ENCODE assay signal across 8 mouse cellular contexts in the genomic region with DNA sequence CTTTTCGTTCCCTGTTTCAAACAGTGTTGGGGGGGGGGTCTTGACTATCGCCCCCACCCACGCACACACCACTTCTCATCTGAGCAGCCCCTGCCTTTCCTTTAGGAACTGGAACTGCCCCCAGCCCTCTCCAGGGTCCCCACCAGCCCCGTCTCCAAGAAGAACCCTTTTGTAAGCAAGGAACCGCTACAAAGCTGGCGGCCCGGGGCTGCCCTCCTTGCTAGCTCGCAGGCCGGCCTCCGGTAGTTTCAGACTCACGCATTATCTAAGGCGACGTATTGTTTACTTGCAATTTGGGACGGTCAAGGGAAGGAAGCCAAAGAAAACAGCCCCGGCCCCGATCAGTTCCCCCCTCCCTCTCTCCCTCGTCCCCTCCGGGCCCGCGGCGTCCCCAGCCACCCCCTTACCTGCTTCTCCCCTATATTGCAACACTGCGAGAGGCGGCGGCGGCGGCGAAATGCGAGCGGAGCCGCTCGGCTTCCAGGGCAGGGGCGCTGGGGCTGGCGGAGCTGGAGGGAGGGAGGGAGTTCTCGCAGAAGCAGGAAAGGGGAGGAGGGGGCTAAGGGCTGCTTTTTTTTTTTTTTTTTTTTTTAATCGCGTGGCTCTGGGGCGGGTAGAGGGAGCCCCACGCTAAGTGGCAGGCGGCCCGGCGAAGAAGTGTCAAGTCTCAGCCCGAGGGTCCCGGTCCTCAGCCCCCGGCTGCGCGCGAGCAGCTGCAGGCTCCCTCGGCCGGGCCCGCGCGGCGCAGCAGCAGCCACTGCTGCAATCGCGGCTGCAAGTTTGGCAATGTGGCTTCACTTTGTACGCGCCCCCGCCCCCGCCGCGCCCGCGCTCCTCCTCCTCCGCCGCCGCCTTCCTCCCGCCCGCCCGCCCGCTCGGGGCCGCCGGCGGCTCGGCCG. TPM values are rescaled to one million over a fixed set of nuclear protein-coding genes. Genes with fewer than 3 reads are reported as not detected.
A peak's percentile ranks its signal among the peaks of the same experiment; 100 is the strongest.
DNase-seq lines count a peak whose midpoint lies in the region; ATAC-seq and TF ChIP-seq lines count a peak whose summit lies in the region.

A gene (minus strand): TSS at position 808 of the 899 bp plus-strand sequence.

- peak; percentile 64 for ATAC-seq in heart, embryonic 13.5 days (ENCODE audit: extremely low read depth, insufficient number of reproducible peaks, low FRiP score, low TSS enrichment)
- ATAC-seq in kidney, postnatal 0 days (replicated peaks; ENCODE audit: low FRiP score, low read depth): peak; percentile 75
- peak; percentile 74 for ATAC-seq in liver, embryonic 14.5 days (ENCODE audit: insufficient read depth)

- H3K9me3 ChIP-seq in erythroblast, embryonic 14.5 days (ENCODE audit: control insufficient read depth, low read length): no peaks in the 10 kb centered on the region
- no peaks in the 10 kb centered on the region for H3K9me3 ChIP-seq in heart, embryonic 13.5 days
- no peaks in the 10 kb centered on the region for H3K9me3 ChIP-seq in kidney, postnatal 0 days (replicated peaks; ENCODE audit: low read length)
- no peaks in the 10 kb centered on the region for H3K9me3 ChIP-seq in liver, embryonic 14.5 days (ENCODE audit: control insufficient read depth, low read length)

- no peak for TF ChIP-seq CTCF in bone marrow macrophage, adult 2 months (IDR thresholded peaks at IDR 0.05; ENCODE audit: low read depth, low read length)
- TF ChIP-seq CTCF in kidney, postnatal 0 days (IDR thresholded peaks at IDR 0.05; ENCODE audit: low read depth): no peak
- no peak for TF ChIP-seq CTCF in liver, embryonic 14.5 days (IDR thresholded peaks at IDR 0.05; ENCODE audit: low read depth)
- no peak for TF ChIP-seq CTCF in testis, adult 2 months (IDR thresholded peaks at IDR 0.05; ENCODE audit: control insufficient read depth, insufficient read depth, insufficient replicate concordance, low read depth, low read length)

- H3K4me2 ChIP-seq in heart, embryonic 13.5 days: peak within 1 kb of the TSS; percentile 97
- H3K4me2 ChIP-seq in kidney, postnatal 0 days (ENCODE audit: low read length): peak within 1 kb of the TSS; percentile 93
- H3K4me2 ChIP-seq in liver, embryonic 14.5 days (ENCODE audit: low read depth): peak within 1 kb of the TSS; percentile 96

- peaks cover 14% of the 10 kb centered on the region for H3K4me1 ChIP-seq in bone marrow macrophage, adult 2 months (ENCODE audit: control insufficient read depth, insufficient read depth, low read length)
- peaks cover 57% of the 10 kb centered on the region for H3K4me1 ChIP-seq in erythroblast, embryonic 14.5 days (ENCODE audit: control insufficient read depth)
- peaks cover 27% of the 10 kb centered on the region for H3K4me1 ChIP-seq in heart, embryonic 13.5 days
- H3K4me1 ChIP-seq in kidney, postnatal 0 days (replicated peaks; ENCODE audit: insufficient read depth, low read length): peaks cover 3% of the 10 kb centered on the region; the same call in 1 of the 2 replicates
- peaks cover 15 to 21% of the 10 kb centered on the region in 2 experiments for H3K4me1 ChIP-seq in liver, embryonic 14.5 days (replicated peaks; ENCODE audit: control insufficient read depth in 2 of 2, insufficient read depth in 2 of 2, low read length in 1 of 2)
- peaks cover 7% of the 10 kb centered on the region for H3K4me1 ChIP-seq in testis, adult 2 months (ENCODE audit: control insufficient read depth, insufficient read depth, low read length)

- TF ChIP-seq POLR2A in bone marrow macrophage, adult 2 months (IDR thresholded peaks at IDR 0.05; ENCODE audit: borderline replicate concordance, low read depth, low read length): peak; percentile 92
- TF ChIP-seq POLR2A in testis, adult 2 months (IDR thresholded peaks at IDR 0.05; ENCODE audit: control insufficient read depth, low read depth, low read length): no peak; the same call in none of the 2 replicates

- peak within 1 kb of the TSS; percentile 84 for H3K27ac ChIP-seq in bone marrow macrophage, adult 2 months (ENCODE audit: insufficient read depth, low read depth, low read length)
- peak within 1 kb of the TSS; percentile 99 for H3K27ac ChIP-seq in heart, embryonic 13.5 days (replicated peaks)
- H3K27ac ChIP-seq in kidney, postnatal 0 days: peak within 1 kb of the TSS; percentile 98
- H3K27ac ChIP-seq in liver, embryonic 14.5 days: peak within 1 kb of the TSS; percentile 63
- peak within 1 kb of the TSS; percentile 56 for H3K27ac ChIP-seq in testis, adult 2 months (ENCODE audit: control insufficient read depth, insufficient read depth, low read depth, low read length)

- H3K36me3 ChIP-seq in erythroblast, embryonic 14.5 days (ENCODE audit: control insufficient read depth): no peaks in the 10 kb centered on the region
- H3K36me3 ChIP-seq in heart, embryonic 13.5 days: peaks cover 18% of the 10 kb centered on the region
- no peaks in the 10 kb centered on the region for H3K36me3 ChIP-seq in kidney, postnatal 0 days (ENCODE audit: insufficient read depth, low read length)
- no peaks in the 10 kb centered on the region; the same call in 1 of the 2 replicates for H3K36me3 ChIP-seq in liver, embryonic 14.5 days (replicated peaks; ENCODE audit: control insufficient read depth, insufficient read depth, low read depth)
- no peaks in the 10 kb centered on the region for H3K36me3 ChIP-seq in testis, adult 2 months (ENCODE audit: control insufficient read depth, insufficient read depth, low read length)

- peaks cover 9% of the 10 kb centered on the region for H3K27me3 ChIP-seq in erythroblast, embryonic 14.5 days (ENCODE audit: control insufficient read depth)
- no peaks in the 10 kb centered on the region for H3K27me3 ChIP-seq in heart, embryonic 13.5 days (replicated peaks)
- H3K27me3 ChIP-seq in kidney, postnatal 0 days (ENCODE audit: insufficient read depth, low read length): no peaks in the 10 kb centered on the region
- H3K27me3 ChIP-seq in liver, embryonic 14.5 days (ENCODE audit: control insufficient read depth, insufficient read depth, low read length): no peaks in the 10 kb centered on the region
- peaks cover 4% of the 10 kb centered on the region for H3K27me3 ChIP-seq in testis, adult 2 months (ENCODE audit: control insufficient read depth, insufficient read depth, low read length)

- H3K9ac ChIP-seq in heart, embryonic 13.5 days: peak within 1 kb of the TSS; percentile 99
- H3K9ac ChIP-seq in kidney, postnatal 0 days (ENCODE audit: low read depth, low read length): peak within 1 kb of the TSS; percentile 83
- H3K9ac ChIP-seq in liver, embryonic 14.5 days (replicated peaks): peak within 1 kb of the TSS; percentile 86

- peak within 1 kb of the TSS; percentile 99 for H3K4me3 ChIP-seq in bone marrow macrophage, adult 2 months (ENCODE audit: insufficient read depth, low read length)
- H3K4me3 ChIP-seq in erythroblast, embryonic 14.5 days (replicated peaks): peak within 1 kb of the TSS; percentile 69
- peak within 1 kb of the TSS; percentile 94 for H3K4me3 ChIP-seq in heart, embryonic 13.5 days
- peak within 1 kb of the TSS; percentile 80 for H3K4me3 ChIP-seq in kidney, postnatal 0 days (replicated peaks; ENCODE audit: low read depth, low read length)
- H3K4me3 ChIP-seq in liver, embryonic 14.5 days (ENCODE audit: insufficient read depth in 1 of 2, low read depth in 2 of 2, low read length in 2 of 2): peak within 1 kb of the TSS; percentile 66 to 84
- peak within 1 kb of the TSS; percentile 75 for H3K4me3 ChIP-seq in testis, adult 2 months (ENCODE audit: control insufficient read depth, low read depth, low read length)

- under 1% methylated on average over 67 of the region's 76 CpGs for WGBS in heart, embryonic 13.5 days
- 1% methylated on average over 62 of the region's 76 CpGs for WGBS in kidney, postnatal 0 days
- under 1% methylated on average over 62 of the region's 76 CpGs for WGBS in liver, embryonic 14.5 days (ENCODE audit: insufficient replicate concordance)

- peak; percentile 88 for DNase-seq in CD4-positive, CD25-positive, alpha-beta regulatory T cell, adult 2 months (ENCODE audit: low read depth, low spot score)
- peak; percentile 82 for DNase-seq in kidney, postnatal 0 days (ENCODE audit: low spot score)
- DNase-seq in liver, embryonic 14.5 days (ENCODE audit: low read depth in 3 of 3, low spot score in 3 of 3): no peak
- DNase-seq in neural tube, embryonic 10.5 days (ENCODE audit: extremely low spot score, low spot score): peak; percentile 81

- TF ChIP-seq EP300 in liver, embryonic 14.5 days (IDR thresholded peaks at IDR 0.05; ENCODE audit: low read depth): no peak

RNA-seq across cellular contexts. Expression of the gene that starts here (rescaled TPM):
- polyA plus RNA-seq in bone marrow macrophage, adult 2 months (2012; ENCODE audit: insufficient read depth, insufficient read length, missing spikeins): 67.1 and 69.6 TPM in 2 replicates
- 1.6 and 2.1 TPM in 2 replicates for polyA plus RNA-seq in erythroblast, embryonic 14.5 days (2012)
- polyA plus RNA-seq in heart, embryonic 13.5 days (2015; fragmentation: Nextera tagmentation; extraction: Ambion mirVana): 37.4 and 47.1 TPM in 2 replicates
- polyA plus RNA-seq in kidney, postnatal 0 days (2015; fragmentation: Nextera tagmentation; extraction: Ambion mirVana): 53.2 and 55.3 TPM in 2 replicates
- polyA plus RNA-seq in liver, embryonic 14.5 days (2012; rRNA removed): 14.4 and 15.4 TPM in 2 replicates
- polyA plus RNA-seq in liver, embryonic 14.5 days (2014; fragmentation: Nextera tagmentation; extraction: Ambion mirVana): 12.5 and 13.1 TPM in 2 replicates
- polyA plus RNA-seq in testis, adult 2 months (2012; rRNA removed): 10.3 and 12.4 TPM in 2 replicates

Comparison
In these comparisons a context has a peak if more than half of its experiments do, and no peak if none do; other contexts are left out.
1. DNase-seq: peak in CD4-positive, CD25-positive, alpha-beta regulatory T cell, adult 2 months (single experiment), kidney, postnatal 0 days (single experiment) and neural tube, embryonic 10.5 days (single experiment); none in liver, embryonic 14.5 days (0 of 3).
2. Peak in every context shown above with its lines, with median percentiles within 50 percentile points of each other: H3K27ac ChIP-seq, H3K4me3 ChIP-seq, ATAC-seq, H3K4me2 ChIP-seq and H3K9ac ChIP-seq.